Mouse (Mus musculus): Measurements from ENCODE around the gene Gdi2.

DNA sequence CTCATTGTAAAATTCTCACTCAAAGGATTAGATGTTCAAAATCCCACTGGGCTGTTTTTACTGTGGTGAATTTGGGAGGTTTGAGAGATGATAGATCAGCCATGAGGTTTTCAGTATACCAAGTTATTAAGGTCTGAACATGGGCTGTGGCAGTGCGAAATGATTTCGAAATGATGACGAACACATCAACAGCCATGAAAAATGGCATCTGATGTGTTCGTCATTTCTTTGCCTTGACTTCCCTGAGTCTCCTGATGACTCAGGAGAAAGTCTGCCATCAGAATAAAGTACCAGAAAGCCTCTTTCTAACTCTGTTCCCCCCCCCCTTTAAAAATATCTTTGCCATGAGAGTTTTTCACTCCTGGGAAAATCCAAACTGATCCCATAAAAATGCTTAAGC is 42.3 kb upstream of the Gdi2 start:
- no peak for TF ChIP-seq POLR2A (IDR thresholded peaks at IDR 0.05; ENCODE audit: extremely low read depth, insufficient read depth, low read length)
- no peak for TF ChIP-seq CTCF (IDR thresholded peaks at IDR 0.05; ENCODE audit: low read depth, low read length)
